Mouse (Mus musculus): ENCODE data around the gene Ripor2. TPM values are rescaled to one million over a fixed set of nuclear protein-coding genes. Genes with fewer than 3 reads are reported as not detected.
"Not testable (repeated sequence)": the region's sequence is repeated elsewhere in the genome, so short reads cannot be mapped to it uniquely, and the experiment has no call there.

Ripor2 gene
- polyA plus RNA-seq, 1 experiment from 2014 or later, result 6.5 TPM

- not testable (repeated sequence) for H3K9me3 ChIP-seq (ENCODE audit: control insufficient read depth, low read length); H3K27ac ChIP-seq (replicated peaks; ENCODE audit: low read depth, low read length); H3K4me2 ChIP-seq (ENCODE audit: low read depth, low read length); H3K4me3 ChIP-seq (ENCODE audit: low read depth, low read length); DNase-seq (ENCODE audit: low spot score); ATAC-seq (ENCODE audit: low read depth); H3K36me3 ChIP-seq (ENCODE audit: control insufficient read depth, insufficient read depth, low read length); H3K4me1 ChIP-seq (ENCODE audit: control insufficient read depth, insufficient read depth, low read length); H3K9ac ChIP-seq (ENCODE audit: low read depth, low read length); H3K27me3 ChIP-seq (replicated peaks; ENCODE audit: control insufficient read depth, insufficient read depth, low read length)
- WGBS, result 94% methylated on average over 10 of the region's 10 CpGs
These were observed 189.5 kb downstream of the Ripor2 start for GRCm38 (mm10) chr13:24771482-24771881.

- Histone ChIP-seq H3K9me3 (ENCODE audit: control insufficient read depth, low read length) (no peaks in the 10 kb centered on the region), H3K27ac (replicated peaks; ENCODE audit: low read depth, low read length) (no peak overlapping the region), H3K27me3 (replicated peaks; ENCODE audit: control insufficient read depth, insufficient read depth, low read length) (no peaks in the 10 kb centered on the region), H3K4me2 (ENCODE audit: low read depth, low read length) (no peak overlapping the region), H3K4me1 (ENCODE audit: control insufficient read depth, insufficient read depth, low read length) (no peaks in the 10 kb centered on the region), H3K9ac (ENCODE audit: low read depth, low read length) (no peak overlapping the region), H3K4me3 (ENCODE audit: low read depth, low read length) (no peak overlapping the region), H3K36me3 (ENCODE audit: control insufficient read depth, insufficient read depth, low read length) (no peaks in the 10 kb centered on the region)
- DNase-seq (ENCODE audit: low spot score), result peak; percentile 74
- no peak for ATAC-seq (ENCODE audit: low read depth)
- 52% methylated on average over 7 of the region's 7 CpGs for WGBS
These were observed 194.3 kb downstream of the Ripor2 start for GRCm38 (mm10) chr13:24776146-24776844.

- H3K9me3 ChIP-seq (ENCODE audit: control insufficient read depth, low read length), result no peaks in the 10 kb centered on the region
- H3K27ac ChIP-seq (replicated peaks; ENCODE audit: low read depth, low read length), result no peak overlapping the region
- H3K4me1 ChIP-seq (ENCODE audit: control insufficient read depth, insufficient read depth, low read length), result no peaks in the 10 kb centered on the region
- no peak overlapping the region for H3K4me2 ChIP-seq (ENCODE audit: low read depth, low read length)
- H3K27me3 ChIP-seq (replicated peaks; ENCODE audit: control insufficient read depth, insufficient read depth, low read length), result no peaks in the 10 kb centered on the region
- no peak overlapping the region for H3K4me3 ChIP-seq (ENCODE audit: low read depth, low read length)
- no peak overlapping the region for H3K9ac ChIP-seq (ENCODE audit: low read depth, low read length)
- ATAC-seq (ENCODE audit: low read depth) (no peak), DNase-seq (ENCODE audit: low spot score) (no peak)
- H3K36me3 ChIP-seq (ENCODE audit: control insufficient read depth, insufficient read depth, low read length), result no peaks in the 10 kb centered on the region
- WGBS, result 67% methylated on average over 2 of the region's 2 CpGs
These were observed 196.0 kb downstream of the Ripor2 start for GRCm38 (mm10) chr13:24778026-24778425.

GRCm38 (mm10) chr13:24778706-24779380 lies 196.9 kb downstream of the Ripor2 start:
- Histone ChIP-seq H3K27ac (replicated peaks; ENCODE audit: low read depth, low read length) (no peak overlapping the region), H3K36me3 (ENCODE audit: control insufficient read depth, insufficient read depth, low read length) (no peaks in the 10 kb centered on the region), H3K27me3 (replicated peaks; ENCODE audit: control insufficient read depth, insufficient read depth, low read length) (no peaks in the 10 kb centered on the region), H3K9me3 (ENCODE audit: control insufficient read depth, low read length) (no peaks in the 10 kb centered on the region), H3K9ac (ENCODE audit: low read depth, low read length) (no peak overlapping the region), H3K4me1 (ENCODE audit: control insufficient read depth, insufficient read depth, low read length) (no peaks in the 10 kb centered on the region), H3K4me2 (ENCODE audit: low read depth, low read length) (no peak overlapping the region), H3K4me3 (ENCODE audit: low read depth, low read length) (no peak overlapping the region)
- DNase-seq (ENCODE audit: low spot score) (no peak), ATAC-seq (ENCODE audit: low read depth) (no peak)
- 70% methylated on average over 8 of the region's 8 CpGs for WGBS

- no peak overlapping the region for H3K4me3 ChIP-seq (ENCODE audit: low read depth, low read length)
- no peaks in the 10 kb centered on the region for H3K9me3 ChIP-seq (ENCODE audit: control insufficient read depth, low read length)
- WGBS, result 57% methylated on average over 5 of the region's 5 CpGs
- no peaks in the 10 kb centered on the region for H3K36me3 ChIP-seq (ENCODE audit: control insufficient read depth, insufficient read depth, low read length)
- H3K9ac ChIP-seq (ENCODE audit: low read depth, low read length), result no peak overlapping the region
- H3K27ac ChIP-seq (replicated peaks; ENCODE audit: low read depth, low read length), result no peak overlapping the region
- peak; percentile 29 for DNase-seq (ENCODE audit: low spot score)
- ATAC-seq (ENCODE audit: low read depth), result no peak
- no peak overlapping the region for H3K4me2 ChIP-seq (ENCODE audit: low read depth, low read length)
- H3K4me1 ChIP-seq (ENCODE audit: control insufficient read depth, insufficient read depth, low read length), result no peaks in the 10 kb centered on the region
- H3K27me3 ChIP-seq (replicated peaks; ENCODE audit: control insufficient read depth, insufficient read depth, low read length), result no peaks in the 10 kb centered on the region
These were observed 199.9 kb downstream of the Ripor2 start for GRCm38 (mm10) chr13:24781916-24782315.

Other genes starting within 250 kb of the Ripor2 start
- not detected in 2 replicates for gene Armh2, start 159.0 kb downstream of the Ripor2 start, polyA plus RNA-seq (2014; fragmentation: Nextera tagmentation; extraction: Ambion mirVana)
- gene Gmnn, start 179.7 kb downstream of the Ripor2 start, polyA plus RNA-seq (2014; fragmentation: Nextera tagmentation; extraction: Ambion mirVana), result 82.4 and 82.8 TPM in 2 replicates
- gene BC005537, start 219.5 kb downstream of the Ripor2 start, polyA plus RNA-seq (2014; fragmentation: Nextera tagmentation; extraction: Ambion mirVana), result 33.9 and 35.8 TPM in 2 replicates
- gene Acot13, start 249.4 kb downstream of the Ripor2 start, polyA plus RNA-seq (2014; fragmentation: Nextera tagmentation; extraction: Ambion mirVana), result 69.9 and 77.0 TPM in 2 replicates
- 44.4 and 46.4 TPM in 2 replicates for gene Tdp2, start 249.5 kb downstream of the Ripor2 start, polyA plus RNA-seq (2014; fragmentation: Nextera tagmentation; extraction: Ambion mirVana)